Mouse (Mus musculus) neutrophil, adult 83 days (primary cell): Measurements from ENCODE around the gene Frmpd2. TPM values are rescaled to one million over a fixed set of nuclear protein-coding genes. Genes with fewer than 3 reads are reported as not detected.

Source experiments
- total RNA-seq, 2 experiments: library from RNA; stranded (reverse); gene quantifications; one replicate each; pipeline ENCODE4 v1.2.4; 2023

Frmpd2 gene
- total RNA-seq, result not detected

DNA sequence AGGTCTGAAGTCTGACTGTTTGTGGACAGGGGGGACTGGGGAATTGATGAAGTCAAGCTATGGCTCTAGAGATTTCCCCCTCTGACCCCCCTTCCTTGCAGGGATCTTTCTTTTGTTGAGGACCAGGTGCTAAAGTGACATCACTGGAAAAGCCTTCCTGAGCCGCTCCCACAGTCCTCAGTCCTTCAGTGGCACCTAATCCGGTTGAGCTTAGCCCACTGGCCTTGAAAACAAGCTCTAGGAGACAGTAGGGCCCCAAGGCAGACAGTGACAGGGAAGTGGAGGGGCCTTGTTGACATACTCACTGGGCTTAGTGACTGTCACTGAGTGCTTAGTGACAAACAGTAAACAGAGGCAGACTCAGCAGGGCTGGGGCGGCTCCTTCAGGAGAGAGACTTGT is at the start of gene Frmpd2:
Gene Frmpd2 (plus strand): TSS at position 366 of the 400 bp plus-strand sequence.

DNA sequence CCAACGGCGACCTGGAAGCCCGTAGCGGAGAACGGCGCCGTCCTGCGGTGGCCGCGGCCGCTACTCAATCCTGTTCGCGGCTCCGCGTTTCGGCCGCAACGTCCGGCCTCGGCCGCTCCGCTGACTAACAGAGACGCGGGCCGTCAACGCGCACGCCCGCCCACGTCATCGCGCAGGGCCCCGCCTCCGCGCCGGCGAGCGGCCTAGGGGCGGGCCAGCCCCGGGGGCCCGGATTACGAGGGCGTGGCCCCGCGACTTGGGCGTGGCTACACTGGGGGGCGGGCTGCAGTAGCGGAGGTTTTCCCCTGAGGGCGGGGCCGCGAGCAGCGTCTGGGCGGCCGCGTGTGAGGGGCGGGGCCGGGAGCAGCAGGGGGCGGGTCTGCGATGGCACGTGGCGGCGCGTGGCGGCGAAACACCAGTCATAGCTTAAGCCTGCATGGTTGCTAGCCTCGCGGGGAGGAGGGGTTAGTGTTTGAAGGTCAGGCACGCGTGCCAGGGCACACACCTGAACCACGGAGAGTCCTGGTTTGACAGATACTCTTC is 24.4 kb upstream of the Frmpd2 start, which contains the start of gene Mapk8:
Gene Mapk8 (minus strand): TSS at position 132 of the 543 bp plus-strand sequence.

DNA sequence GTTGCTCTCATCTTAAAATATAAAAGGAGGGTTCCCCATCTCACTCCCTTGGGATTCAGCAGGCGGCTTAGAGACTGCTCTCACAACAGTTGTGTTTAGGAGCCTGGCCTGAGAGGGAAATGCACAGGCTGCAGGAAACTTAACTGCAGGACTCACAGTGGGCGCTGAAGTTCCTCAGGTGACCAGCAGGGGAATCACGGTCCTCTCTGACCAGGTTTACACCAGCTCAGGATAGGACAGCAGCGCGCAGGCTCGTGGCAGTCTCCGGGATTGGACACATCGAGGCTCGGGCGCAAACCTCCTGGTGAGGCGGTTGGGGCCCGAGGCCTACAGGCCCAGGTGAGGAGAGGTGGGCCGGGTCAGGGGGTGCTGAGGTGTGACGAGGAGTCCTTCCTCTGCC is 117.5 kb downstream of the Frmpd2 start, which contains the start of gene Ptpn20:
Gene Ptpn20 (plus strand): TSS at position 257 of the 400 bp plus-strand sequence.

Other genes with a start within 250 kb of the Frmpd2 start
- gene Mapk8, start 24.5 kb upstream of the Frmpd2 start, total RNA-seq, result 10 to 100 TPM; 12.8 to 14.2 TPM
- gene Ptpn20, start 117.5 kb downstream of the Frmpd2 start, total RNA-seq, result not detected